Mouse (Mus musculus): ENCODE results near the gene Fezf1. TPM values are rescaled to one million over a fixed set of nuclear protein-coding genes. Genes with fewer than 3 reads are reported as not detected.

Fezf1 gene
- total and polyA plus RNA-seq, 3 experiments: not detected

DNA sequence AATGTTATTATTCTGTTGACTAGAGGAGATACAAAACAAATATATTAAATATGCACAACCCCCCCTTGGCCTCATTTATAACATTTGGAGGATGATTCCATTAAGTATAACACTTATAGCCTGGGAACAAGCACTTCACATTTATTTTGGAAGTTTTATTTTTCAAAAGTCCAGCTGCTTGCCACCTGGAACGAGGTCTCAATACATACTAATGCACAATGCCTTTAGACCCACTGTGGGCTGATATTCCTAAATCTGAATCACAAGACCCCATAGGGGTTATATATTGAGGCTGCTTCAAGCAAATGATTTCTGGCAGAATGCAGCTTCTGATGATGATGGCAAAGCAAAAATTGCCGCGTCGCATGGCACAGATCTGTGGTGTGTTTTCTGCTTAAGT, 25.3 kb upstream of the Fezf1 start:
- Histone ChIP-seq H3K27me3 (ENCODE audit: control insufficient read depth in 1 of 2, insufficient read depth in 2 of 2, low read length in 2 of 2) (no peaks in the 10 kb centered on the region), H3K4me3 (ENCODE audit: control insufficient read depth in 1 of 2, insufficient read depth in 1 of 2, low read depth in 2 of 2, low read length in 2 of 2) (no peak overlapping the region)
- TF ChIP-seq USF1 (IDR thresholded peaks at IDR 0.05; ENCODE audit: low read depth, low read length) (no peak), CHD1 (IDR thresholded peaks at IDR 0.05; ENCODE audit: low read depth, low read length) (no peak), MAX (IDR thresholded peaks at IDR 0.05; ENCODE audit: low read length) (no peak), MYC (IDR thresholded peaks at IDR 0.05; ENCODE audit: low read depth, low read length) (no peak), KAT2A (conservative IDR thresholded peaks at IDR 0.05; ENCODE audit: low read depth, low read length) (no peak), UBTF (IDR thresholded peaks at IDR 0.05; ENCODE audit: borderline replicate concordance, insufficient read depth, low read depth, low read length) (no peak), GABPA (IDR thresholded peaks at IDR 0.05; ENCODE audit: low read depth, low read length) (no peak), MAFK (IDR thresholded peaks at IDR 0.05; ENCODE audit: borderline replicate concordance, low read depth, low read length) (no peak), ZKSCAN1 (IDR thresholded peaks at IDR 0.05; ENCODE audit: low read depth, low read length) (no peak), NELFE (IDR thresholded peaks at IDR 0.05; ENCODE audit: low read depth, low read length) (no peak), ELF1 (IDR thresholded peaks at IDR 0.05; ENCODE audit: low read depth, low read length) (no peak), E2F4 (IDR thresholded peaks at IDR 0.05; ENCODE audit: borderline replicate concordance, low read depth, low read length) (no peak), POLR2A (IDR thresholded peaks at IDR 0.05; ENCODE audit: control insufficient read depth in 1 of 2, insufficient read depth in 1 of 2, low read depth in 1 of 2, low read length in 2 of 2, poor library complexity in 1 of 2) (no peak), HCFC1 (IDR thresholded peaks at IDR 0.05; ENCODE audit: low read depth, low read length) (no peak), POLR2AphosphoS2 (IDR thresholded peaks at IDR 0.05; ENCODE audit: low read length) (no peak), TBP (IDR thresholded peaks at IDR 0.05; ENCODE audit: low read depth, low read length) (no peak), ZNF384 (IDR thresholded peaks at IDR 0.05; ENCODE audit: low read depth, low read length) (no peak), MYB (IDR thresholded peaks at IDR 0.05; ENCODE audit: low read depth, low read length) (no peak)

DNA sequence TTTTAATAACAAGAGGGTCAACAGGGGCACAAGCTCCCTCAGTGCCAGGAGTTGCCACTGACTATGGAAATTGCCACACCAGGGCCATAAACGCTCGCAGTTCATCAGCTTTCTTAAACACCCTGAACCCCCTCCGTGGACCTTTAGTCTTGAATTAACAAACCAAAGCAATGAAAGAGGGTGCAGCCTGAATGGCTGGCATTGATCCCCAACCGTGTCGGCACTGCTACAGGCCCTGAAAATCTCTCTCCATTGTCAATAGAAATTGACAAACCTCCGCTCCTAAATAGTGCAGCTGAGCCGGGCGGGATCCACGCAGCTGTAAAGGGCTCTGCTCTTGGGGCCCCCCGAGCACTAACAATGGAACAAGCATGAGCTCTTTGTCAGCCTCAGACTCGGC, 24.8 kb upstream of the Fezf1 start:
- no peak for TF ChIP-seq MYC (IDR thresholded peaks at IDR 0.05; ENCODE audit: low read depth, low read length)
- no peak for TF ChIP-seq USF1 (IDR thresholded peaks at IDR 0.05; ENCODE audit: low read depth, low read length)
- TF ChIP-seq MEF2A (IDR thresholded peaks at IDR 0.05; ENCODE audit: extremely low read depth, insufficient replicate concordance, low read depth, low read length, poor library complexity, severe bottlenecking): no peak
- no peak for TF ChIP-seq CTCF (IDR thresholded peaks at IDR 0.05 in 2 of 3, conservative IDR thresholded peaks at IDR 0.05 in 1 of 3; ENCODE audit: control insufficient read depth in 1 of 3, insufficient read depth in 1 of 3, low read depth in 2 of 3, low read length in 3 of 3, poor library complexity in 1 of 3, severe bottlenecking in 1 of 3)
- TF ChIP-seq ZMIZ1 (IDR thresholded peaks at IDR 0.05; ENCODE audit: low read depth, low read length): no peak
- no peak for TF ChIP-seq ETS1 (IDR thresholded peaks at IDR 0.05; ENCODE audit: low read depth, low read length)
- no peak for TF ChIP-seq CHD2 (IDR thresholded peaks at IDR 0.05; ENCODE audit: low read length)
- no peak for TF ChIP-seq UBTF (IDR thresholded peaks at IDR 0.05; ENCODE audit: borderline replicate concordance, insufficient read depth, low read depth, low read length)
- no peak for TF ChIP-seq TCF12 (IDR thresholded peaks at IDR 0.05; ENCODE audit: low read depth, low read length)
- TF ChIP-seq MAX (IDR thresholded peaks at IDR 0.05; ENCODE audit: low read length): no peak
- DNase-seq (ENCODE audit: low read depth, low spot score): no peak

More for the DNA sequence above, 25.3 kb upstream of the Fezf1 start:
- H3K4me1 ChIP-seq (ENCODE audit: control insufficient read depth in 1 of 2, insufficient read depth in 2 of 2, low read length in 2 of 2): no peaks in the 10 kb centered on the region
- H3K79me2 ChIP-seq (ENCODE audit: control insufficient read depth, insufficient read depth, low read length, poor library complexity): no peaks in the 10 kb centered on the region
- no peaks in the 10 kb centered on the region for H3K9me3 ChIP-seq (replicated peaks; ENCODE audit: insufficient read depth, low read length)
- no peaks in the 10 kb centered on the region for H3K36me3 ChIP-seq (ENCODE audit: control insufficient read depth in 1 of 2, insufficient read depth in 2 of 2, low read length in 2 of 2)
- no peak for DNase-seq (ENCODE audit: low read depth, low spot score)
- no peak overlapping the region for H3K9ac ChIP-seq (ENCODE audit: control insufficient read depth, low read depth, low read length, poor library complexity, severe bottlenecking)
- H3K27ac ChIP-seq (ENCODE audit: control insufficient read depth, low read depth, low read length): no peak overlapping the region

More for the DNA sequence above, 24.8 kb upstream of the Fezf1 start:
- Histone ChIP-seq H3K36me3 (ENCODE audit: control insufficient read depth in 1 of 2, insufficient read depth in 2 of 2, low read length in 2 of 2) (no peaks in the 10 kb centered on the region), H3K9ac (ENCODE audit: control insufficient read depth, low read depth, low read length, poor library complexity, severe bottlenecking) (no peak overlapping the region), H3K4me3 (ENCODE audit: control insufficient read depth in 1 of 2, insufficient read depth in 1 of 2, low read depth in 2 of 2, low read length in 2 of 2) (no peak overlapping the region), H3K79me2 (ENCODE audit: control insufficient read depth, insufficient read depth, low read length, poor library complexity) (no peaks in the 10 kb centered on the region), H3K27me3 (ENCODE audit: control insufficient read depth in 1 of 2, insufficient read depth in 2 of 2, low read length in 2 of 2) (no peaks in the 10 kb centered on the region), H3K9me3 (replicated peaks; ENCODE audit: insufficient read depth, low read length) (no peaks in the 10 kb centered on the region), H3K27ac (ENCODE audit: control insufficient read depth, low read depth, low read length) (no peak overlapping the region), H3K4me1 (ENCODE audit: control insufficient read depth in 1 of 2, insufficient read depth in 2 of 2, low read length in 2 of 2) (no peaks in the 10 kb centered on the region)
